Mouse (Mus musculus): ENCODE results near the gene Me1. TPM values are rescaled to one million over a fixed set of nuclear protein-coding genes. Genes with fewer than 3 reads are reported as not detected.

Gene Me1
- polyA plus RNA-seq, 1 experiment = 153 TPM

GRCm38 (mm10) chr9:86710091-86710634, 14.4 kb upstream of the Me1 start:
- Histone ChIP-seq H3K36me3 (ENCODE audit: control insufficient read depth, insufficient read depth, low read length) (no peaks in the 10 kb centered on the region), H3K4me1 (ENCODE audit: control insufficient read depth, insufficient read depth, low read length) (no peaks in the 10 kb centered on the region), H3K27me3 (replicated peaks; ENCODE audit: control insufficient read depth, insufficient read depth, low read length) (no peaks in the 10 kb centered on the region), H3K27ac (ENCODE audit: insufficient read depth, low read depth, low read length) (no peak overlapping the region), H3K4me3 (ENCODE audit: insufficient read depth, low read depth, low read length) (no peak overlapping the region)
- 80% methylated on average over 2 of the region's 2 CpGs for WGBS
- DNase-seq = no peak
- TF ChIP-seq POLR2A (IDR thresholded peaks at IDR 0.05; ENCODE audit: low read depth, low read length) (no peak), CTCF (conservative IDR thresholded peaks at IDR 0.05; ENCODE audit: insufficient read depth, insufficient read length, low read depth, low read length) (no peak)

GRCm38 (mm10) chr9:86708921-86709320, 13.2 kb upstream of the Me1 start:
- no peaks in the 10 kb centered on the region for H3K36me3 ChIP-seq (ENCODE audit: control insufficient read depth, insufficient read depth, low read length)

GRCm38 (mm10) chr9:86707431-86707830, 11.7 kb upstream of the Me1 start:
- 52% methylated on average over 1 of the region's 1 CpGs for WGBS
- TF ChIP-seq CTCF (conservative IDR thresholded peaks at IDR 0.05; ENCODE audit: insufficient read depth, insufficient read length, low read depth, low read length) (no peak), POLR2A (IDR thresholded peaks at IDR 0.05; ENCODE audit: low read depth, low read length) (no peak)
- Histone ChIP-seq H3K4me3 (ENCODE audit: insufficient read depth, low read depth, low read length) (no peak overlapping the region), H3K27me3 (replicated peaks; ENCODE audit: control insufficient read depth, insufficient read depth, low read length) (no peaks in the 10 kb centered on the region), H3K4me1 (ENCODE audit: control insufficient read depth, insufficient read depth, low read length) (no peaks in the 10 kb centered on the region), H3K36me3 (ENCODE audit: control insufficient read depth, insufficient read depth, low read length) (no peaks in the 10 kb centered on the region), H3K27ac (ENCODE audit: insufficient read depth, low read depth, low read length) (no peak overlapping the region)
- no peak for DNase-seq

More at GRCm38 (mm10) chr9:86708921-86709320, 13.2 kb upstream of the Me1 start:
- no peak overlapping the region for H3K27ac ChIP-seq (ENCODE audit: insufficient read depth, low read depth, low read length)
- no peaks in the 10 kb centered on the region for H3K27me3 ChIP-seq (replicated peaks; ENCODE audit: control insufficient read depth, insufficient read depth, low read length)
- TF ChIP-seq CTCF (conservative IDR thresholded peaks at IDR 0.05; ENCODE audit: insufficient read depth, insufficient read length, low read depth, low read length) = no peak
- no peak for TF ChIP-seq POLR2A (IDR thresholded peaks at IDR 0.05; ENCODE audit: low read depth, low read length)
- no peaks in the 10 kb centered on the region for H3K4me1 ChIP-seq (ENCODE audit: control insufficient read depth, insufficient read depth, low read length)
- DNase-seq = no peak
- H3K4me3 ChIP-seq (ENCODE audit: insufficient read depth, low read depth, low read length) = no peak overlapping the region
- 53% methylated on average over 6 of the region's 6 CpGs for WGBS

GRCm38 (mm10) chr9:86701844-86702243, 6.1 kb upstream of the Me1 start:
- DNase-seq = peak; percentile 46
- Histone ChIP-seq H3K27ac (ENCODE audit: insufficient read depth, low read depth, low read length) (peak overlapping the region; percentile 35), H3K4me3 (ENCODE audit: insufficient read depth, low read depth, low read length) (no peak overlapping the region), H3K36me3 (ENCODE audit: control insufficient read depth, insufficient read depth, low read length) (no peaks in the 10 kb centered on the region), H3K4me1 (ENCODE audit: control insufficient read depth, insufficient read depth, low read length) (peaks cover 9% of the 10 kb centered on the region), H3K27me3 (replicated peaks; ENCODE audit: control insufficient read depth, insufficient read depth, low read length) (no peaks in the 10 kb centered on the region)
- no peak for TF ChIP-seq CTCF (conservative IDR thresholded peaks at IDR 0.05; ENCODE audit: insufficient read depth, insufficient read length, low read depth, low read length)
- WGBS = 37% methylated on average over 2 of the region's 2 CpGs

- Histone ChIP-seq H3K36me3 (ENCODE audit: control insufficient read depth, insufficient read depth, low read length) (no peaks in the 10 kb centered on the region), H3K4me1 (ENCODE audit: control insufficient read depth, insufficient read depth, low read length) (peaks cover 9% of the 10 kb centered on the region), H3K27me3 (replicated peaks; ENCODE audit: control insufficient read depth, insufficient read depth, low read length) (no peaks in the 10 kb centered on the region), H3K27ac (ENCODE audit: insufficient read depth, low read depth, low read length) (peak overlapping the region; percentile 78), H3K4me3 (ENCODE audit: insufficient read depth, low read depth, low read length) (no peak overlapping the region)
- DNase-seq = no peak
- 44% methylated on average over 5 of the region's 5 CpGs for WGBS
- TF ChIP-seq CTCF (conservative IDR thresholded peaks at IDR 0.05; ENCODE audit: insufficient read depth, insufficient read length, low read depth, low read length) = no peak
- TF ChIP-seq POLR2A (IDR thresholded peaks at IDR 0.05; ENCODE audit: low read depth, low read length) = no peak
Observed at GRCm38 (mm10) chr9:86701264-86701663, 5.5 kb upstream of the Me1 start.

- Histone ChIP-seq H3K27ac (ENCODE audit: insufficient read depth, low read depth, low read length) (peak overlapping the region; percentile 68), H3K36me3 (ENCODE audit: control insufficient read depth, insufficient read depth, low read length) (no peaks in the 10 kb centered on the region), H3K4me3 (ENCODE audit: insufficient read depth, low read depth, low read length) (peak overlapping the region; percentile 77), H3K27me3 (replicated peaks; ENCODE audit: control insufficient read depth, insufficient read depth, low read length) (no peaks in the 10 kb centered on the region), H3K4me1 (ENCODE audit: control insufficient read depth, insufficient read depth, low read length) (peaks cover 6% of the 10 kb centered on the region)
- TF ChIP-seq CTCF (conservative IDR thresholded peaks at IDR 0.05; ENCODE audit: insufficient read depth, insufficient read length, low read depth, low read length) (no peak), POLR2A (IDR thresholded peaks at IDR 0.05; ENCODE audit: low read depth, low read length) (no peak)
- DNase-seq = peak; percentile 49
- 3% methylated on average over 56 of the region's 56 CpGs for WGBS
Observed at GRCm38 (mm10) chr9:86695199-86695817, 445 bp downstream of the Me1 start.

GRCm38 (mm10) chr9:86694644-86695043, 1.1 kb downstream of the Me1 start:
- TF ChIP-seq CTCF (conservative IDR thresholded peaks at IDR 0.05; ENCODE audit: insufficient read depth, insufficient read length, low read depth, low read length) = no peak
- no peak for TF ChIP-seq POLR2A (IDR thresholded peaks at IDR 0.05; ENCODE audit: low read depth, low read length)
- WGBS = 91% methylated on average over 7 of the region's 7 CpGs
- Histone ChIP-seq H3K36me3 (ENCODE audit: control insufficient read depth, insufficient read depth, low read length) (no peaks in the 10 kb centered on the region), H3K27me3 (replicated peaks; ENCODE audit: control insufficient read depth, insufficient read depth, low read length) (no peaks in the 10 kb centered on the region), H3K27ac (ENCODE audit: insufficient read depth, low read depth, low read length) (no peak overlapping the region), H3K4me3 (ENCODE audit: insufficient read depth, low read depth, low read length) (peak overlapping the region; percentile 46), H3K4me1 (ENCODE audit: control insufficient read depth, insufficient read depth, low read length) (peaks cover 3% of the 10 kb centered on the region)
- DNase-seq = no peak

All from kidney, adult 2 months (tissue).